Mouse (Mus musculus) spleen, adult 2 months (tissue): ENCODE results near the gene Zmiz1. TPM values are rescaled to one million over a fixed set of nuclear protein-coding genes. Genes with fewer than 3 reads are reported as not detected.

ENCODE experiments used
- DNase-seq, 2 experiments: peaks; one replicate each; pipeline versions ENCODE4 v3.0.0 to v3.0.0-alpha.2; 2012 to 2021; ENCODE audit warnings: low spot score in 2 of 2, low read depth in 1 of 2
- H3K27ac ChIP-seq: fragments of 200-500 bp; 2 replicates; pipeline ENCODE4 v1.5.1; 2012; ENCODE audit warnings: low read length, inconsistent platforms; ENCODE audit not compliant: insufficient read depth
- H3K27me3 ChIP-seq: fragments of 200-500 bp; 2 replicates; pipeline ENCODE4 v1.6.1; 2012; ENCODE audit warnings: mild to moderate bottlenecking, moderate library complexity, low read length, inconsistent platforms; ENCODE audit not compliant: control insufficient read depth, insufficient read depth
- H3K36me3 ChIP-seq: fragments of 200-500 bp; 2 replicates; pipeline ENCODE4 v1.6.1; 2012; ENCODE audit warnings: mild to moderate bottlenecking, low read length, inconsistent platforms; ENCODE audit not compliant: control insufficient read depth, insufficient read depth
- H3K4me1 ChIP-seq: fragments of 200-500 bp; 2 replicates; pipeline ENCODE4 v1.6.1; 2011; ENCODE audit warnings: inconsistent platforms; ENCODE audit not compliant: control insufficient read depth, insufficient read depth, insufficient read length
- H3K4me3 ChIP-seq: fragments of 200-500 bp; 2 replicates; pipeline ENCODE4 v1.5.1; 2011; ENCODE audit warnings: mild to moderate bottlenecking, inconsistent platforms; ENCODE audit not compliant: insufficient read depth, insufficient read length; ENCODE audit errors: extremely low read depth
- CTCF ChIP-seq: fragments of 200-500 bp; IDR thresholded peaks from 2 replicates; pipeline ENCODE4 v1.5.1; 2011; ENCODE audit warnings: mild to moderate bottlenecking, inconsistent platforms; ENCODE audit not compliant: insufficient read depth, insufficient read length, insufficient replicate concordance; ENCODE audit errors: extremely low read depth
- POLR2A ChIP-seq: fragments of 200-500 bp; IDR thresholded peaks from 2 replicates; pipeline ENCODE4 v1.6.1; 2011; ENCODE audit warnings: low read depth, low read length, inconsistent platforms
- WGBS: fragments of 180-500 bp; shearing (Covaris S2); methylation state at CpG from one replicate; pipeline ENCODE4 v1.1.7; 2018; 5-methylcytosine and 5-hydroxymethylcytosine counted together
- polyA plus RNA-seq: library from polyadenylated mRNA; depleted of rRNA; stranded (reverse); fragments of >200 nt; gene quantifications from 2 replicates; pipeline ENCODE4 v1.2.3, GENCODE M21; 2012

The Zmiz1 gene
- polyA plus RNA-seq, 1 experiment: 48.5 TPM

DNA sequence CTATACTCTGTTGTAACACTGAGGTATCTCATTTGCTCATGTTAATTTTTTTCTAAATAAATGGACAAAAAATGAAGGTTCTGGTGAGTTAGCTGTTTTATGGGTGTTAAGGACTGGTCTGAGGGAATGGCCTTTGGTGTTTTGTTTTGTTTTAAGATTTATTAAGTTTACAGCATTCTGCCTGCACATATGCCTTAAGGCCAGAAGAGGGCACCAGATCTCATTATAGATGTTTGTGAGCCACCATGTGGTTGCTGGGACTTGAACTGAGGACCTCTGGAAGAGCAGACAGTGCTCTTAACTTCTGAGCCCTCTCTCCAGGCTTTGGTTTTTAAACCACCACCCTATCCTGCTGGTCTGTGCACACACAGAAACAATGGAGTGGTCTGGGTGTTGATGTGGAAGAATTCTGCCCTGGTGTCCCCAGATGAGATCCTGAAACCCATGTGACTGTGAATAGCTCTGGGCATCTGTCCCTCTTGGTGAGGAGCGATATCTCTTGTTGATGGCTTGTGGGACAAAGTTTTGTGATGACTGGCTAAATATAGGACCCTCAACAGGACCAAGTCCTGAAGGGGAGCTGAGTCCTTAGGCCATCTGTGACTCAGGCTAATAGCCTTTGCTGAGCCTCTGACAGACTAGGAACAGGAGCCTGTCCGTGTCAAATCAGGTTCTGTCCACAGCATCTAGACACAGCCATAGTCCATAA is 207.8 kb downstream of the Zmiz1 start:
- Histone ChIP-seq H3K4me3 (no peak overlapping the region), H3K27me3 (no peaks in the 10 kb centered on the region), H3K4me1 (no peaks in the 10 kb centered on the region), H3K27ac (no peak overlapping the region), H3K36me3 (peaks cover 28% of the 10 kb centered on the region)
- WGBS: 92% methylated on average over 2 of the region's 2 CpGs
- TF ChIP-seq CTCF (no peak), POLR2A (no peak)
- no peak for DNase-seq

- no peak overlapping the region for H3K4me3 ChIP-seq
- H3K27me3 ChIP-seq: no peaks in the 10 kb centered on the region
- DNase-seq: no peak
- no peak overlapping the region for H3K27ac ChIP-seq
- 66% methylated on average over 3 of the region's 3 CpGs for WGBS
- H3K4me1 ChIP-seq: no peaks in the 10 kb centered on the region
- TF ChIP-seq POLR2A (no peak), CTCF (no peak)
- H3K36me3 ChIP-seq: peaks cover 23% of the 10 kb centered on the region
These were observed 208.6 kb downstream of the Zmiz1 start for GRCm38 (mm10) chr14:25667587-25667986.

DNA sequence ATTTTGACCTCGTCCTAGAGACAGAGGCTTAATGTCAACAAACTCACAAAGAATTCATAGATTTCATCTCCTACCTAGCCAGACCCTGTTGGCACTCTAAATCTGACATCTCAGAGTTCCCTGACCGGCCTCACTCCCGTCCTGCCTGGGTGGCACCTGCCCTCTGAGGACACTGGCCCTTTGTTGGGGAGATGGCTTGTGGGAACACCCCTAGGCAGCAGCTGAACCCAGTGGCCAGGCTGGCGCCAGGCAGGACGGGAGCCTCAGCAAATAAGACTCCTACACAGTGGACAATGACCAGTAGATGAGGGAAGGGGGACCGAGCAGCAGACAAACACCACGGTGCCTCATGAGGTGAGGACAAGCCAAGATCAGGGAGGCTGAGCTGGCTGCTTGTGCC is 220.6 kb downstream of the Zmiz1 start:
- H3K4me1 ChIP-seq: no peaks in the 10 kb centered on the region
- TF ChIP-seq POLR2A (no peak), CTCF (no peak)
- WGBS: 83% methylated on average over 7 of the region's 7 CpGs
- H3K27me3 ChIP-seq: no peaks in the 10 kb centered on the region
- DNase-seq: no peak
- H3K4me3 ChIP-seq: no peak overlapping the region
- no peak overlapping the region for H3K27ac ChIP-seq
- no peaks in the 10 kb centered on the region for H3K36me3 ChIP-seq

- H3K27me3 ChIP-seq: no peaks in the 10 kb centered on the region
- H3K4me1 ChIP-seq: no peaks in the 10 kb centered on the region
- TF ChIP-seq POLR2A (no peak), CTCF (no peak)
- H3K36me3 ChIP-seq: no peaks in the 10 kb centered on the region
- no peak overlapping the region for H3K4me3 ChIP-seq
- DNase-seq: no peak
- H3K27ac ChIP-seq: no peak overlapping the region
- 82% methylated on average over 6 of the region's 6 CpGs for WGBS
These were observed 223.0 kb downstream of the Zmiz1 start for GRCm38 (mm10) chr14:25682020-25682419.

DNA sequence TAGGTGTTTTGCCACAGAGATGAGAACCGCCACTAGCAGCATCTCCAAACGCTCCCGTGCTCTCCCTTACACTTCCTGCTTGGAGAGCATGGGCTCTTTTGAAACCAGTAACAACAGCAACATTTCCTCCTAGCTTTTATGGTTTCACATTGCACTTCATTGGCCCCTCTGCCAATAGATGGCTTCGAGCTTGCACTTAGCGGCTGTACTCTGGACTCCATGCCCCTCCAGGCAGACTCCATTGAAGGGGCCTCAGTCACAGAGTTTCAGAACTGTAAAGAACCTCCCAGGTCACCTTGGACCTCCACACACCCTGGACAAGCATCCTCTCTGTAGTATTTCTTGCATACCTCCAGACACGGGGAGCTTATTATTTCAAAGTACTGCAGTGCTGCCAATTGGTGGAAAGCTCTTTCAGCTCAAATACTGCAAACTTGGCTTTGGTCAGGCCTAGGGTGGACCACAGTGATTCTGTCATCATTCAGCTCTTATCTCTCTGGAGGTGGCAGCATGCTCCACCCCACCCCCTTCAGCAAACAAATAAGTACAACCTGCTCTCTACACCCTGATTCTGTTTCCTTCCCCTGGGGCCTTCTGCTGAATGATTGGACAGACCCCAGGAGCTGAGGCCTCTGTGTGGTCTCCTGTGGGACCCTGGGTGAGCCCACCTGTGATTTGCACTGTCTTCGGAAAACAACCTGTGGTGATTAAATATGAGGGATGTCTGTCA is 227.4 kb downstream of the Zmiz1 start:
- H3K4me3 ChIP-seq: no peak overlapping the region
- DNase-seq: no peak
- H3K36me3 ChIP-seq: no peaks in the 10 kb centered on the region
- no peaks in the 10 kb centered on the region for H3K27me3 ChIP-seq
- WGBS: 68% methylated on average over 7 of the region's 7 CpGs
- no peak for TF ChIP-seq CTCF
- TF ChIP-seq POLR2A: no peak
- H3K27ac ChIP-seq: no peak overlapping the region
- no peaks in the 10 kb centered on the region for H3K4me1 ChIP-seq

- Histone ChIP-seq H3K4me3 (no peak overlapping the region), H3K36me3 (no peaks in the 10 kb centered on the region), H3K27ac (no peak overlapping the region), H3K4me1 (no peaks in the 10 kb centered on the region), H3K27me3 (no peaks in the 10 kb centered on the region)
- no peak for TF ChIP-seq POLR2A
- WGBS: 84% methylated on average over 10 of the region's 10 CpGs
- no peak for DNase-seq
These were observed 228.3 kb downstream of the Zmiz1 start for GRCm38 (mm10) chr14:25686983-25687901.
